In genomic region chr5:114474741-114475491, GRCm38 (mm10) we compare ENCODE assay signal across 9 mouse cellular contexts. TPM values are rescaled to one million over a fixed set of nuclear protein-coding genes. Genes with fewer than 3 reads are reported as not detected.
DNase-seq lines count a peak whose midpoint lies in the region; ATAC-seq lines count a peak whose summit lies in the region.
"Had no signal": no experiment of that assay in that cellular context is flagged by ENCODE, and none has a peak within 500 bp of the region (broad histone marks: within the 10 kb centered on the region; RNA-seq: fewer than 3 reads in every experiment).

No protein-coding gene starts in this region.

- no peak overlapping the region for H3K4me3 ChIP-seq in heart, embryonic 10.5 days
- H3K4me3 ChIP-seq: left cerebral cortex, adult 2 months had no signal

- intact Hi-C loops in heart, postnatal 25 days (cut with DNase I), result no loop called here

- no peak for DNase-seq in heart, embryonic 10.5 days (ENCODE audit: low spot score)
- DNase-seq in heart, postnatal 25 days (ENCODE audit: low spot score), result no peak
- peak; percentile 72 to 75 for DNase-seq in right cerebral cortex, postnatal 10 days (ENCODE audit: low spot score in 2 of 2)
- no peak for DNase-seq in right cerebral cortex, postnatal 4 days
- DNase-seq in layer of hippocampus, adult 9-11 months, result peak; percentile 39
- no peak for DNase-seq in urinary bladder, postnatal 14 days (ENCODE audit: low spot score)
- DNase-seq in adrenal gland, adult (ENCODE audit: inconsistent age in 2 of 2, low spot score in 1 of 2), result no peak

- peaks cover 6% of the 10 kb centered on the region for H3K4me1 ChIP-seq in heart, embryonic 10.5 days

- 61% methylated on average over 35 of the region's 35 CpGs for WGBS in heart, embryonic 10.5 days

- H3K9me3 ChIP-seq in heart, embryonic 10.5 days, result no peaks in the 10 kb centered on the region

- 0 out of 2 replicates have a peak overlapping the region, but pooled peaks have one; percentile 64 for H3K27ac ChIP-seq in heart, embryonic 10.5 days
- H3K27ac ChIP-seq: left cerebral cortex, adult 2 months had no signal

- no peak for ATAC-seq in monocyte, adult 5-6 weeks (replicated peaks; ENCODE audit: insufficient number of reproducible peaks, low FRiP score, low TSS enrichment, poor library complexity, severe bottlenecking)

- H3K36me3 ChIP-seq in heart, embryonic 10.5 days, result no peaks in the 10 kb centered on the region

- H3K27me3 ChIP-seq in heart, embryonic 10.5 days (ENCODE audit: insufficient read depth, poor library complexity, severe bottlenecking), result peaks cover 29% of the 10 kb centered on the region; the same call in 1 of the 2 replicates

RNA-seq across cellular contexts. Expression of gene Mvk, which starts 30.8 kb away (rescaled TPM):
- 34.1 and 45.1 TPM in 2 replicates for polyA plus RNA-seq in heart, embryonic 10.5 days (2016; fragmentation: Nextera tagmentation; extraction: Ambion mirVana)
- total RNA-seq in heart, postnatal 25 days (2021), result 1 to 10 TPM; 9.2 to 9.7 TPM
- total RNA-seq in monocyte, adult 5-6 weeks (2017), result 2.8 to 8.7 TPM (median 3.2 TPM) in 3 replicates

RNA-seq across cellular contexts. Expression of gene Mmab, which starts 31.1 kb away (rescaled TPM):
- 28.5 and 34.5 TPM in 2 replicates for polyA plus RNA-seq in heart, embryonic 10.5 days (2016; fragmentation: Nextera tagmentation; extraction: Ambion mirVana)
- total RNA-seq in heart, postnatal 25 days (2021), result 10 to 100 TPM; 15.8 to 17.0 TPM
- total RNA-seq in monocyte, adult 5-6 weeks (2017), result 2.8 to 8.7 TPM (median 3.5 TPM) in 3 replicates

Comparison
In these comparisons a context has a peak if more than half of its experiments do, and no peak if none do; other contexts are left out.
1. DNase-seq: peak in right cerebral cortex, postnatal 10 days (2 of 2) and layer of hippocampus, adult 9-11 months (single experiment); none in heart, embryonic 10.5 days (single experiment), heart, postnatal 25 days (single experiment), right cerebral cortex, postnatal 4 days (single experiment), urinary bladder, postnatal 14 days (single experiment) and adrenal gland, adult (0 of 2).